Mouse (Mus musculus) adrenal gland, adult (tissue): ENCODE data around the gene Rnf26.

ENCODE experiments used
- DNase-seq, 2 experiments: peaks; one replicate each; pipeline ENCODE4 v3.0.0; 2022 to 2023; ENCODE audit warnings: low spot score in 1 of 2; ENCODE audit not compliant: inconsistent age in 2 of 2

Rnf26 gene

GRCm38 (mm10) chr9:44047571-44048490 lies 65.5 kb downstream of the Rnf26 start:
- peak; percentile 86 to 98 for DNase-seq

- no peak for DNase-seq
Observed at GRCm38 (mm10) chr9:44047071-44047470, 66.2 kb downstream of the Rnf26 start.

GRCm38 (mm10) chr9:44046426-44046825 lies 66.9 kb downstream of the Rnf26 start:
- DNase-seq, result no peak

- DNase-seq, result no peak
Observed at GRCm38 (mm10) chr9:44045884-44046272, 67.4 kb downstream of the Rnf26 start.
